In genomic region chr10:21672171-21672570, GRCm38 (mm10) we compare ENCODE assay signal across 19 mouse cellular contexts.
"Had no signal": no experiment of that assay in that cellular context is flagged by ENCODE, and none has a peak within 500 bp of the region (broad histone marks: within the 10 kb centered on the region; RNA-seq: fewer than 3 reads in every experiment).

No protein-coding gene starts in this region.

- H3K36me3 ChIP-seq: limb, embryonic 10.5 days; limb, embryonic 13.5 days; liver, embryonic 12.5 days; liver, embryonic 15.5 days; lung, embryonic 15.5 days; midbrain, embryonic 12.5 days; neural tube, embryonic 13.5 days had no signal

- ATAC-seq: intestine, embryonic 16.5 days; liver, embryonic 12.5 days had no signal

- H3K4me2 ChIP-seq: limb, embryonic 13.5 days; liver, embryonic 12.5 days; liver, embryonic 15.5 days; lung, embryonic 15.5 days; midbrain, embryonic 12.5 days; neural tube, embryonic 13.5 days had no signal

- H3K9me3 ChIP-seq: limb, embryonic 10.5 days; limb, embryonic 13.5 days; liver, embryonic 12.5 days; liver, embryonic 15.5 days; lung, embryonic 15.5 days; midbrain, embryonic 12.5 days; neural tube, embryonic 13.5 days had no signal

- H3K27ac ChIP-seq: layer of hippocampus, adult 2 months; limb, embryonic 10.5 days; limb, embryonic 13.5 days; liver, embryonic 12.5 days; liver, embryonic 15.5 days; lung, embryonic 15.5 days; midbrain, embryonic 12.5 days; neural tube, embryonic 13.5 days had no signal

- DNase-seq: kidney, adult 18-20 months; layer of hippocampus, adult 9-11 months; liver; lung, adult 18-20 months; lung, postnatal 10 days; lung, postnatal 36 days; thymus, adult 18-20 months; thymus, postnatal 36 days had no signal

- H3K9ac ChIP-seq: limb, embryonic 13.5 days; liver, embryonic 12.5 days; liver, embryonic 15.5 days; lung, embryonic 15.5 days; midbrain, embryonic 12.5 days; neural tube, embryonic 13.5 days had no signal

- H3K4me1 ChIP-seq: limb, embryonic 10.5 days; liver, embryonic 12.5 days; liver, embryonic 15.5 days; megakaryocyte, embryonic 14.5 days; midbrain, embryonic 12.5 days; neural tube, embryonic 13.5 days had no signal

- H3K27me3 ChIP-seq: limb, embryonic 13.5 days; liver, embryonic 12.5 days; liver, embryonic 15.5 days; lung, embryonic 15.5 days; megakaryocyte, embryonic 14.5 days; midbrain, embryonic 12.5 days; neural tube, embryonic 13.5 days had no signal

- H3K4me3 ChIP-seq: layer of hippocampus, adult 2 months; limb, embryonic 10.5 days; limb, embryonic 13.5 days; liver, embryonic 12.5 days; liver, embryonic 15.5 days; lung, embryonic 15.5 days; megakaryocyte, embryonic 14.5 days; midbrain, embryonic 12.5 days; myocyte; neural tube, embryonic 13.5 days had no signal
